Mouse (Mus musculus): Measurements from ENCODE around the gene Abcc12.

Abcc12 gene

GRCm38 (mm10) chr8:86580458-86580857, at the start of gene Abcc12:
Gene Abcc12, minus strand, starts transcription at chr8:86580686.
- no peak for DNase-seq (ENCODE audit: low spot score in 2 of 2)

- DNase-seq (ENCODE audit: low spot score in 2 of 2) = no peak
Measured at GRCm38 (mm10) chr8:86630212-86630611, 49.7 kb upstream of the Abcc12 start.

DNA sequence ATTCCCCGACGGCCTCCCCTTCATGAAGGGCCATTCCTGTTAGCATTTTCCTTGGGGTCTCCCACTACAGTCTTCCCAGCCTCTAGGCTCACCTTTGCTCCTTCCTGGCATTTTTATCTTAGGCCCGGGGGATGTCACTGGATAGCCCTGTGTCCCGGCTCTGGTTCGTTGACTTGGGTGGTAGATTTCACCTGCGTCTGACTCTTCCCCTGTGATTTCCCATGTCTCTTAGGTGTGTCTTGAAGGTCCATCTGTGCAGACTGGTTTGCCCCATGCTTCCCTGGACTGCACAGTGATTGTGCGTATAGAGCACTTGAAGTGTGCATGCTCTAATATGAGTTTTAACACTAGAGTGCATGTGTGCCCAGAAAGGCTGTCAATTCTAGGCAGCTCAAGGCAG, 44.4 kb upstream of the Abcc12 start:
- peak in 1 of 2 experiments; percentile 2 for DNase-seq (ENCODE audit: low spot score in 2 of 2)

DNA sequence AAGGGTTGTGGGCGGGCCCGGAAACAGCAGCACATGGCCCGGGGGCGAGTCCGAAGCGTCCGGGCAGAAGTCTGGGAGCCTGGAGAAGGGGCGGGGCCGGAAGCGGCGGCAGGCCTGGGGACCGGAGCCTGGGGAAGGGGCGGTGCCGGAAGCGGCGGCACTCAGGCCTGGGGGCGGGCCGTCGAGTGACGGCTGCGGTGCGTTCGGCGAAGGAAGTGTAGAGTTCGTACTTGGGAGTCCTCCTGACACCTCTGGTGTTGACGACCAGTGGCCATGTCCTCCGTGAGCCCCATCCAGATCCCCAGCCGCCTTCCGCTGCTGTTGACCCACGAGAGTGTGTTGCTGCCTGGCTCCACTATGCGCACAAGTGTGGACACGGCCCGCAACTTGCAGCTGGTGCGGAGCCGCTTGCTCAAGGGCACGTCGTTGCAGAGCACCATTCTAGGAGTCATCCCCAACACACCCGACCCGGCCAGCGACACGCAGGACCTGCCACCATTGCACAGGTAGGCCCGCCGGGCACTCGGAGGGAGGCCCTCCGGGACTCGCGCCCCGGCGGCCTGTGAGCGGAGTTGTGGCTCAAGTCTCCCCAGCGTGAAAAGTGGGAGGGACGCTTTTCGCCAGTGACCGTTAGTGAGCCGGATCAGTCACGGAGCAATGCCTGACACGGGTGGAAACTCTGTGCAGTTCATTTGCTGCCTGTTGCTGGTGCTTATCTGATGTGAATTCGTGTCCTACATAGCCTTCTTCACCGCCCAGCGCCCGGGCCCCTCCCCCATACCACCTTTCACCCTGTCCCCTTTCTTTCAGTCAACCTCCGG, 43.6 kb upstream of the Abcc12 start, which contains the start of gene Lonp2:
Gene Lonp2 (plus strand): TSS at position 133 of the 821 bp plus-strand sequence.
- DNase-seq (ENCODE audit: low spot score in 2 of 2) = peak; percentile 95 to 98

DNA sequence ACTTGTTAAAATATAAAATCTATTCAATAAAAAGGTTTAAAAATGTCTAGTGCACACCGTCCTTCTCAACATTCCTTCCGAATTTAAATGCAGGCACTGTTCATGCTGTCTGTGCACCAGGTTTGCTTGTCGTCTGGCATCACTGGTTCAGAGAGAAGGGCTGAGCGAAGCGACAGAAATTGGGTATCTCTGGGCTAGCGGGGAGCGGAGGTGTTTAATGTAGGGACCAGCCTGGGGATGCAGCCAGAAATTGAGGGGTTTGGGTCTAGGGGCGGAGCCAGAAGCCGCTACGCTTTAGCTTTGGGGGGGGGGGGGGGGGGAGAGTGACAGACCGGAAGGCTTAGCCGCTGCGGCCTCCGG, 43.0 kb upstream of the Abcc12 start:
- DNase-seq (ENCODE audit: low spot score in 2 of 2) = no peak

DNA sequence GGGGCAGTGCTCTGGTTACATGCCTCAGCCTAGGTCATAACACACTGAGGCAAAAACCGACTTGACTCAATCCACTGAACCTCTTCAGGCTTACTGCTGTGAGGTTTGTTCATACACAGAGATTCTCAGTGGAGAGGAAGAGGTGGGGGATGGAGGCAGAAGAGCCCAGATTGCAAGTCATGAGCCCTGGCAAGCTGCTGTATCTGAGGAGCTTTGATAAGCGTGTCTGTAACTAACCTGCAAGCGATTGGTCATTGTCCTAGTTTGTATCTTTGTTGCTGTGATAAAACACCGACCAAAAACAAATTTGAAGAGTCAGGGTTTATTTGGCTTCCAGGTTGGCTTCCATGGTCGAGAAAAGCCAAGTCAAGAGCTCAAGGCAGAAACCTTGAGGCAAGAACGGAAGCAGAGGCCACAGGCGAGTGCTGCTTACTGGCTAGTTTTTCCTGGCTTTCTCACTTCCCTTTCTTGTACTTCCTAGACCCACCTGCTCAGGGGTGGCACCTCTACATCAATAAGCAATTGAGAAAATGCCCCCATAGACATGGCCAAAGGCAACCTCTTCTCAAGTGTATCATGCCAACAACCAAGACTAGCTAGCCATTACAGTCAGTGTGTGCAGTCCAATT, 37.4 kb upstream of the Abcc12 start:
- DNase-seq (ENCODE audit: low spot score in 2 of 2) = no peak

- DNase-seq (ENCODE audit: low spot score in 2 of 2) = no peak
Measured at GRCm38 (mm10) chr8:86615095-86615769, 34.7 kb upstream of the Abcc12 start.

GRCm38 (mm10) chr8:86613798-86614197, 33.3 kb upstream of the Abcc12 start:
- DNase-seq (ENCODE audit: low spot score in 2 of 2) = no peak

DNA sequence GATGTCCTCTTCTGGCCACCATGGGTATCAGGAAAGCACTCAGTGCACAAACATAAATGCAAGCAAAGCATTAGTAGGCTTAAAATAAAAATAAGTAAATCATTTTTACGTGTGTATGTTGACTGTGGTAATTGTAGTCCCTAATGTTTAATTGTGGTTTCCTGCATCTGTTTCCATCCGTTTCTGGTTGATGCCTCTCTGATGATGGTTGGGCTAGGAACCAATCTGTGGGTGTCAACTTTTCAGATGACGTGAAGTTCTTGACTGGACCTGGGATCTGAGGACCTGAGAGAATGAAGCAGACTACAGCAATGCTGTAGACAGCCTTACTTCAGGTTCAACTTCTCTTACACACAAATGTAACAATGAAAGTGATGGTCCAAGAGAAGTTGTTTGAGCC, 24.2 kb upstream of the Abcc12 start:
- DNase-seq (ENCODE audit: low spot score in 2 of 2) = no peak

- DNase-seq (ENCODE audit: low spot score in 2 of 2) = no peak
Measured at GRCm38 (mm10) chr8:86603174-86603573, 22.7 kb upstream of the Abcc12 start.

- no peak for DNase-seq (ENCODE audit: low spot score in 2 of 2)
Measured at GRCm38 (mm10) chr8:86600311-86600710, 19.8 kb upstream of the Abcc12 start.

GRCm38 (mm10) chr8:86599299-86599698, 18.8 kb upstream of the Abcc12 start:
- no peak for DNase-seq (ENCODE audit: low spot score in 2 of 2)

GRCm38 (mm10) chr8:86597681-86598080, 17.2 kb upstream of the Abcc12 start:
- DNase-seq (ENCODE audit: low spot score in 2 of 2) = no peak

DNA sequence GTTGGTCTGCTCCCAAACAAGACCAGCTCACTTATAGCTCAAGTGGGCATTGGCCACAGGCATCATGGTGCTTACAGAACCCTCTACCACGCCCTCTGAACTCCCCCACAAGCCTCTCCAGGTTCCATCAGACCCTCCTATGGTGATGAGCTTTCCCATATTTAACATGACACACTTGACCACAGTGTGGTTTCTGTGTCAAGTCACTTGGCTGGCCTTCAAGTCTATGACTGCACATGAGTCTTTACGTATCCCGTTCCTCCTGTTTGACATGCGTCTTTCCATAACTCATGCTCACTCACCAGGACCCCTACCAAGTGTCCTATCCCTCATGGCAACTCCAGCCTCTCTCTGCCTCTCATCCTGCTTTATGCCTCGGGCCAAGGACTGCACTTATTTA, 15.2 kb upstream of the Abcc12 start:
- DNase-seq (ENCODE audit: low spot score in 2 of 2) = no peak

- DNase-seq (ENCODE audit: low spot score in 2 of 2) = no peak
Measured at GRCm38 (mm10) chr8:86594159-86594796, 13.8 kb upstream of the Abcc12 start.

GRCm38 (mm10) chr8:86593099-86593498, 12.6 kb upstream of the Abcc12 start:
- no peak for DNase-seq (ENCODE audit: low spot score in 2 of 2)

DNA sequence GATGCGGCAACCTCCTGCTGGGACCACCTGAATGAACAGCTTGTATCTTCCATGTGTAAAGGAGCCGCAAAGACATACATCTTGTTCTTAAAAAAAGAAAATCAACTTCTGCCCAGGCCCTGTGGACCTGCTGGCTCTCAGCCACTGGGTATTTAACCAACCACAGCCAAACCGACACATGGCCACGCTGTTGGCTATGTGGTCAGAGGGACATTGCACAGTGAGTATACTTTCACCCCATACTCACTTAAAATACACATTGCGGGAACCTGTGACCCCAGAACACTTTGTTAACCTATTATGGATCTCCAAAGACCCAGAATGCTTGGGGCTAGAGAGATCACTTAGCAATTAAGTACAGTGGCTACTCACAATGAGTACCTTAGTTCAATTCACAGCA, 7.9 kb upstream of the Abcc12 start:
- no peak for DNase-seq (ENCODE audit: low spot score in 2 of 2)

DNA sequence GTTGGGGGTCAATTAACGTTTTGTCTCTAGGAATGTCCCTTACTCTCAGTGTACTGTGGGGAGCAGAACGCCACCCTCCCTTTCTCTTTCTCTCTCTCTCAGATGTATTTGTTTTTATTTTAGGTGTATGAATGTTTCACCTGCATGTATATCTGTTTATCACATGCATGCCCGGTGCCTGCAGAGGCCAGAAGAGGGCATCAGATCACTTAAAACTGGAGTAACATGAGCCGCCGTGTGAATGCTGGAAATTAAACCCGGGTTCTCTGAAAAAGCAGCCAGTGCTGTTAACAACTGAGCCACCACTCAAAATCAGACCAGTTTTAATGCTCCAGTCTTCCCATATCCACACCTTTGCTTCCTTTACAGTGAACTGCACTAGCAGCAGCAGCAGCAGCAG, 6.2 kb upstream of the Abcc12 start:
- no peak for DNase-seq (ENCODE audit: low spot score in 2 of 2)

DNA sequence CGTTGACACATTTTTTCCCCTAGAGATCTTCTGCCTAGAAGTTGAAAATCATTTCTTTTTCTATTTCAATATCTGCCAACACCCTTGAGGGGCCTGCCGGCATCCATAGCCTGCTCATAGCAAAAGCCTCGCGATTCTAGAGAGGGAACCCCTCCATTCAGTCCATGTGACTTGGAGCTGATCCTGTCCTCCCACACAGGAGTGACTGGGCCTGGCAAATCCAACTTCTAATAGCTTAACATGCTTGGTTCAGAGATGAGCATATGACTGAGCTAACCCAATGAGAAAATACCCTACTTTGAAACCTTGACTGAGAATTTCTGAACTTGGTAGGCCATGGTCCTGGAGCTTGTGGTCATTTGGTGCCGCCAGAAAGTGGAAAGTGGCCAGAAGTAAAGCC, 5.6 kb upstream of the Abcc12 start:
- DNase-seq (ENCODE audit: low spot score in 2 of 2) = no peak

DNA sequence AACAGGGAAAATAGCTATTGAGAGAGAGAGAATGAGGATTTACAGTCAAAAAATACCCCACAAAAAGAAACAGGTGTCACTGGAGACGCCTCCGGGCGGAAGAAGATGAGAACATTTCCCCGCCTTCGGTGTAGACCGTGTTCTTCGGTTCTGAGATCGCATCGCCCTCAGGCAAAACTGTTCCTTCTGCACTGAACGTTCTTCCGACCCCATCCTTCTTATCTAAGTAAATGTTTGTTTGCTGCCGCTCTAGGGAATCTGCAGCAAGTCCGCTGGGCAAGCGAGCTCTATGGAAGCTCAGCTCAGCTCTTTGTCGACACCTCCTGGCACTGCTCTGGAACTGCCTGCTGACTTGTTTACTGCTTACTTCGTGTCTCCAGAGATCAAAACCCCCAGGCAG, 5.0 kb upstream of the Abcc12 start:
- DNase-seq (ENCODE audit: low spot score in 2 of 2) = peak; percentile 60 to 70

GRCm38 (mm10) chr8:86585118-86585517, 4.6 kb upstream of the Abcc12 start:
- peak; percentile 61 to 78 for DNase-seq (ENCODE audit: low spot score in 2 of 2)

DNA sequence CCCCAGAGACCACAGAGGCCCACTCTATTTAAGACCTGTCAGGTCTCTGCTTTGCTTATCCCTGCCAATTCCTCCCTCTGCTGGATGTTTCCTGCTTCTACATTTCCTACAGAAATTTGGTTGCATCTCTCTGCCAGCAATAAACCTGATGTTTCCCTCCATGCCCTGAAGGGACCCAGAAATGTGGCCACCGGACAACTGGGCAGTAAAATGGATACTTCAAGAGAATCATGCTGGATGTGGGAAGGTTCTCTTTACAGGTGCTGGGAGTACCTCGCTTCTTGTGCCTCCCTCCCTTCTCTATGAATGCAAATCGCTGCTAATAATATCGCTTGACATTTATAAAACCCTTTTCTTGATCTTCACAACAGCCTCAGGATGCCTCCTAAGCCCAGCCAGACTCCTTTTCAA, 1.4 kb upstream of the Abcc12 start:
- no peak for DNase-seq (ENCODE audit: low spot score in 2 of 2)

All from urinary bladder, postnatal 36 days (tissue).